Mouse (Mus musculus) frontal cortex, postnatal 10 days (tissue): ENCODE results near the gene Pjvk.
A peak's percentile ranks its signal among the peaks of the same experiment; 100 is the strongest.
"Not testable (repeated sequence)": the region's sequence is repeated elsewhere in the genome, so short reads cannot be mapped to it uniquely, and the experiment has no call there.

Experiments used
- DNase-seq, 2 experiments: peaks; one replicate each; pipeline ENCODE4 v3.0.0; 2022; ENCODE audit warnings: low spot score in 2 of 2, mixed read lengths in 1 of 2

The Pjvk gene

GRCm38 (mm10) chr2:76647883-76648570 is at the start of gene Pjvk, which contains the start of gene Prkra:
TSS of gene Pjvk (plus strand) at chr2:76648476.
TSS of gene Prkra (minus strand) at chr2:76648015.
- peak; percentile 95 to 96 for DNase-seq

- DNase-seq, result no peak
Measured at GRCm38 (mm10) chr2:76599214-76599613, 49.1 kb upstream of the Pjvk start.

GRCm38 (mm10) chr2:76602256-76602655 is 46.0 kb upstream of the Pjvk start:
- no peak for DNase-seq

- DNase-seq, result no peak
Measured at GRCm38 (mm10) chr2:76606704-76607103, 41.6 kb upstream of the Pjvk start.

- no peak for DNase-seq
Measured at GRCm38 (mm10) chr2:76610326-76611104, 37.8 kb upstream of the Pjvk start.

- DNase-seq, result no peak
Measured at GRCm38 (mm10) chr2:76611996-76612395, 36.3 kb upstream of the Pjvk start.

- peak in 1 of 2 experiments; percentile 24 for DNase-seq
Measured at GRCm38 (mm10) chr2:76618078-76618477, 30.2 kb upstream of the Pjvk start.

- DNase-seq, result no peak
Measured at GRCm38 (mm10) chr2:76620188-76620587, 28.1 kb upstream of the Pjvk start.

GRCm38 (mm10) chr2:76621724-76622123 is 26.6 kb upstream of the Pjvk start:
- DNase-seq, result no peak

- DNase-seq, result not testable (repeated sequence)
Measured at GRCm38 (mm10) chr2:76622316-76622715, 26.0 kb upstream of the Pjvk start.

- no peak for DNase-seq
Measured at GRCm38 (mm10) chr2:76630293-76630692, 18.0 kb upstream of the Pjvk start.

- DNase-seq, result no peak
Measured at GRCm38 (mm10) chr2:76631600-76631999, 16.7 kb upstream of the Pjvk start.

- no peak for DNase-seq
Measured at GRCm38 (mm10) chr2:76639637-76640036, 8.6 kb upstream of the Pjvk start.

GRCm38 (mm10) chr2:76643801-76644200 is 4.5 kb upstream of the Pjvk start:
- no peak for DNase-seq

GRCm38 (mm10) chr2:76647441-76647869 is 821 bp upstream of the Pjvk start:
- no peak for DNase-seq

- DNase-seq, result no peak
Measured at GRCm38 (mm10) chr2:76648666-76649141, 428 bp downstream of the Pjvk start.

- no peak for DNase-seq
Measured at GRCm38 (mm10) chr2:76653070-76653469, 4.8 kb downstream of the Pjvk start.

GRCm38 (mm10) chr2:76654646-76655045 is 6.4 kb downstream of the Pjvk start:
- DNase-seq, result no peak

GRCm38 (mm10) chr2:76655444-76655843 is 7.2 kb downstream of the Pjvk start:
- no peak for DNase-seq

- DNase-seq, result no peak
Measured at GRCm38 (mm10) chr2:76655982-76656381, 7.7 kb downstream of the Pjvk start.

- DNase-seq, result no peak
Measured at GRCm38 (mm10) chr2:76658551-76658950, 10.3 kb downstream of the Pjvk start.

GRCm38 (mm10) chr2:76659419-76659818 is 11.1 kb downstream of the Pjvk start:
- DNase-seq, result no peak

- no peak for DNase-seq
Measured at GRCm38 (mm10) chr2:76665531-76665930, 17.3 kb downstream of the Pjvk start.
